Mouse (Mus musculus): ENCODE results near the gene Pmepa1.

DNA sequence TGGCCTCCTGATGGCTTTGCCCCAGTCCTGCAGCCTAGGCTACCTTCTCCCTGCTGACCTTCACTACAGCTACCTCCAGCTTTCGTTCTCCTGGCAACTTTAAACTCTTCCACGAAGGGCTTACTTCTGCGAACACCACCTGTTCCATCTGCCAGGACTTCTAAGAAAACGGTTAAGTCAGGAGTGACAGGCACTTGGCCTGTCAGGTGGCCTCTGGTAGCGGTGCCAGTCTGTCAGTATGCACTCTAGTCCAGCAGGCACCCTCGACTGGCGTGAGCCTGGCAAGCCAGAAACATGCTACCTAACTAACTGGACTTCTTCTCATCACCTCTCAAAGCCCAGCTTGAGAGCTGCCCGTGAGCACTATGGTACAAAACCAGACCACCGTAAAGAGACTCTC is 32.7 kb downstream of the Pmepa1 start:
- no peak for TF ChIP-seq POLR2A (IDR thresholded peaks at IDR 0.05; ENCODE audit: insufficient read depth, low read length)
- no peak for TF ChIP-seq EP300 (IDR thresholded peaks at IDR 0.05; ENCODE audit: insufficient read depth, low read depth, low read length)
- TF ChIP-seq CTCF (IDR thresholded peaks at IDR 0.05; ENCODE audit: low read depth, low read length): no peak
